Mouse (Mus musculus): ENCODE measurements around the gene Xpnpep1. TPM values are rescaled to one million over a fixed set of nuclear protein-coding genes. Genes with fewer than 3 reads are reported as not detected.

Xpnpep1 gene
- 10 to 100 TPM; 46.3 to 52.0 TPM for total RNA-seq (2023)

DNA sequence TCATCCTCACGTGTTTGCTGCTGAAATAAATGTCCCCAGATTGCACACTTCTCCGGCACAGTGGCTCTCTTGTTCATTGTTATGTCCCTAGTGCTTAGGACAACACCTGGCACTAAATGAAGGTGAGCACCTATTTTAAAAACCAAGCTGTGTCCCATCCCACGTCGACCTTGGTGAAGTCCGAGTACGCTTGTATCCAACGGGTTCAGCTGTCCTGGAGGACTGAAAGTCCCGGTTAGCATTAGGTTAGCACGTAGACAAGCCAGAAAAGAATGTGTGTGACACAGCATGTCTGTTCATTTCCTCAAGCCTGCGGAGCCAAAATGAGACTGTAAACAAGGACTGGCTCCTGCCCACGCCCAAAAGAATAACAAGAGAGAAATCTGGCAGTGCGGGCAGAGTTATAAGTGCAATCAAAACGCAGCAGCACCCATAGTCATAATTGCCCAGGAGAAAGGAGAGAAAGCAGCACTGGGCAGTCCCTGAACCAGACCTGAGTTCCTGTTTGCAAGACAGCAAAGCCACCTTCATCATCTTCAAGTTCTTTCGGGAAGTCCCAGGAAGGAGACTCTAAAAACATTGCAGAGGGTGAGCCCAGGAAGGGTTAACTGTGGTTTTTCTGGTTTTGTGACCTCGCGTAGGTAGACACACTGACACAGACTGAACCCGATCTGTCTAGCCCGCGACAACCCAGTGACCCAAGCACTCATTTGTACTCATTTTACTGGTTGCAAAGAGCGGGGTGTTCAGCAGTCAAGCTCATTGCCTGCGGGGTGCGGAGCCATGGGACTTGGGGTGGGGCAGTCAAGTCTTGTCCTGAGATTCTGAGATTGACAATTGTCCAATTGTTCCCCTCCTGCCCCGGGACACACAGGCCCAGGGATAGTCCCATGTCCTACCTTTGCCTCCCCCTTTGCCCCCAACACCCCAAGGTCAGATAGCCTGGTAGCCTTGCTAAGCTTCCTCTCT is at the start of gene Xpnpep1:
Xpnpep1 (minus strand) TSS at position 51 of the 969 bp plus-strand sequence.

Other genes starting within 250 kb of the Xpnpep1 start
- 100 to 1,000 TPM; 295 TPM for gene Add3, start 100.2 kb upstream of the Xpnpep1 start, total RNA-seq (2023)

All from monocyte, adult 59 days (primary cell).